Mouse (Mus musculus) gastrocnemius, postnatal 36 days (tissue): Measurements from ENCODE around the gene Hlx. TPM values are rescaled to one million over a fixed set of nuclear protein-coding genes. Genes with fewer than 3 reads are reported as not detected.

Source experiments
- DNase-seq, 2 experiments: peaks; one replicate each; pipeline ENCODE4 v3.0.0; 2022
- intact Hi-C: fragments of 180-260 bp; cut with DNase I; formaldehyde crosslinking; loops from one replicate; pipeline ENCODE4 v1.15.1; 2025
- total RNA-seq, 2 experiments: library from RNA; stranded (reverse); gene quantifications; 2 replicates each; pipeline ENCODE4 v1.2.3; 2021

Hlx gene
- total RNA-seq, 2 experiments from 2014 or later: 9.6 to 11.6 TPM

GRCm38 (mm10) chr1:184734067-184734830, 1.8 kb upstream of the Hlx start:
- intact Hi-C loops: loop anchor here (5.0 kb wide), 1 partner anchor 62 kb away; no protein-coding TSS in a partner anchor
- peak in 1 of 2 experiments; percentile 32 for DNase-seq

GRCm38 (mm10) chr1:184733300-184734066, 1.1 kb upstream of the Hlx start:
- intact Hi-C loops: loop anchor here (5.0 kb wide), 1 partner anchor 61 kb away; no protein-coding TSS in a partner anchor
- DNase-seq: no peak

- DNase-seq: peak; percentile 71 to 76
- intact Hi-C loops: loop anchor here (2.0 to 5.0 kb wide), 2 partner anchors 60 to 285 kb away; no protein-coding TSS in a partner anchor
Observed at GRCm38 (mm10) chr1:184731644-184732545, 524 bp downstream of the Hlx start.

DNA sequence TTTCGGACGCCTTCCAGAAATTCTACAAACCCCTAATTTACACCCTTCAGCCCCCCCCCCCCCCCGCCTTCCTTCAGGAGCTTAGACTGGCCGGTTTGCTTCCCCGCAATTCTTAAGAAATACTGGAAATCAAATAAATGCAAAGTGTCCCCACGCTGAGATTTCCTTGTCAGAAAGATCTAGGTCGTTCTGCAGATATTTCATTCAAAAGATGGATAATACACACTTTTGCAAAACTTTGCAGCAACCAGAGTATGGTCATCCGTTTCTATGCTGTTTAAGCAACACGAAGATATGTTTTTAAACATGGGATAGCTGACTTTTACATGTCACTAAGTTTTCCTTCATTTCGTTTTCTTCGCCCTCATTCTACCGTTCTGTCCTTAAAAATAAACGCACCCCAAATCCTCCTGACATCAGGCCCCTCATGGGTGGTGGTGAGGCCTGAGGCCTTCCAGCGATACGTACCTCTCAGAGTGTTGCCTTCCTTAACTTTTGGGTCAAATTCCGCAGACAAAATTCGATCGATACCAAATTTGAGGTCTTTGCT, 1.3 kb downstream of the Hlx start:
- intact Hi-C loops: loop anchor here (2.0 to 5.0 kb wide), 2 partner anchors 59 to 284 kb away; no protein-coding TSS in a partner anchor

DNA sequence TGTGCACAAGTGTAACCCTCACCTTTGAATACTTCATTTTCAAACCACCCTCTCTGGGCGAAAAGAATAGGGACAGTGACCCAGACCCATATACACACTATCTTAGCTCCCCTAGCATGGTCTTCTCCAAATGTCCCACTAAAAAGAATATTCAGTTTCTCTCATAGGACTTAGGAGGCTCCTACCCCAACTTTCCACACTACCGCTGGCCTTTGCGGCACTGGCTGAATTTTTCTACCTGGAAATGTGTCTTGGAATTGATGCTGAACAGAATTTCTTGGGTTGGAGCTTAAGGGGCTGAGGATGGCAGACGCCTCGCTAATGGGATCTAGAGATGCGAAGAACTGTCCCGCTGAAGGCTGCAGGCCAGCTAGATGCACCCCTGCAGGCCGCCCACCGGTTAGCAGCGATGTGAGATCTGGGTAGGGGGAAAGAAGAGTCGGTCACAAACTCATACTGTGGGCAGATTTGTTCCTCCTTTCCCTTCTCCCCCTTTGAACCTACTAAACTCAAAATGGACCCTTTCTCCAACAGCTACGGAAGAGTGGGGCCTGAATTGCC, 1.9 kb downstream of the Hlx start:
- intact Hi-C loops: loop anchor here (2.0 to 5.0 kb wide), 2 partner anchors 58 to 284 kb away; no protein-coding TSS in a partner anchor

More for the DNA sequence above, 1.3 kb downstream of the Hlx start:
- no peak for DNase-seq

DNA sequence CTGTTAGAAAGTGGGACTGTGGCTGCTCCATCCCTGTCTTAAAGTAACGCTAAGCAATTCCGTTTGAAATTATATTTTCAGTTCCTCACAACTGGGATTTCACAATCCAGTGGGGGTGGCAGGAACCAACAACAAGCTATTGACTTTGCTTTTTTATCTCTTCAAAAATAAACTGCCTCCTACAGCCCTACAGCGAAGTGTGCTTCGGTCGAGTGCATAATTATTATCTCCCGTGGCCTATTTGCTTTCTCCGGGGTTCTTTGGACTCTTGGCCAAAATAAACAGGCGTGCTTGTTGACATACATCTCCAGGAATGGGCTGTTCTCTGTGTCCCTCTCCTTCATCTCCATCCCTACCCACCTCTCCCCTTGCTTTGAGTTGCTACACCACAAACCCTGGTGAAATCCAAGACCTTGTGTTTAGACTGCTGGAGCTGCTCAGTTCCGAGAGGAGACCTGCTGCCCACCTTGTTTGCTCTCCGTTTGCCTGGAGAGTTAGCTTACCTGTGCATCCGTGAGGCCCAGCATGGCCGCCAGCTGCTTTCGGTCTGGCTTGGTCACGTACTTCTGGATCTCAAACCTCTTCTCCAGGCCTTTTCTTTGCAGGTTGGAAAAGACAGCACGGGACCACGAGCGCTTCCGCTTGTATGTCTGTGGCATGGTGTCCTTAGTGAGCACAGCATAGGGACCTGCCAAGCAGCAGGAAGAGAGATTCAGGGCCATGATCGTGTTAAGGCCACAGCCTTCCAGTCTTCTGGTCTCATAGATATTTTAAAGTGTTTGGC, 2.9 kb downstream of the Hlx start:
- intact Hi-C loops: loop anchor here (2.0 to 5.0 kb wide), 2 partner anchors 57 to 283 kb away; no protein-coding TSS in a partner anchor

More for the DNA sequence above, 1.9 kb downstream of the Hlx start:
- no peak for DNase-seq

DNA sequence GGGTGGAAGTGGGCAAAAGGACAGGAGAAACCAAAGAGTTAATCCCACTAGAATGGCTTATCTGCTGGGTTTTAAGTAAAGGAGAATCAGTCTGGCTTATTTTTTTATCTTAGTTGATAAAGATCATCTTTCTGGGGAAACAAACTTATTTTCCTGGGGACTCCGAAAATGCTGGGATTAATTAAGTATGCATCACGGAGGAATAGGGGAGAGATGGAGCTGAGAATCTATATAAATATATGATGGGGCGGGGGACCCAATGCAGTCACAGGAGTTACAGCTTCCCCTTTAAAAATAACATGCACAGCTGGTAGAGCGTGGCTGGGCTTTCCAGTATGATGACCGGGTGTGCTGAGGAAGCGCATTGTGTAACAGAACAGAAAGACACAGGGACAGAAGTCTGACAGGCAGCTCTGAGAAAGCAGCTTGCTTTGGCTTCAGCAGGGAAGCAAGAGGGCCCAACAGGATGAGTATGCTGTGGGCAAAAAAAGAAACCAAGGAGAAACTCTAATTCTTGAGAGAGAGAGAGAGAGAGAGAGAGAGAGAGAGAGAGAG, 3.8 kb downstream of the Hlx start:
- intact Hi-C loops: no loop called here
- DNase-seq: no peak

More for the DNA sequence above, 2.9 kb downstream of the Hlx start:
- no peak for DNase-seq

GRCm38 (mm10) chr1:184727401-184728265, 4.8 kb downstream of the Hlx start:
- intact Hi-C loops: no loop called here
- no peak for DNase-seq

DNA sequence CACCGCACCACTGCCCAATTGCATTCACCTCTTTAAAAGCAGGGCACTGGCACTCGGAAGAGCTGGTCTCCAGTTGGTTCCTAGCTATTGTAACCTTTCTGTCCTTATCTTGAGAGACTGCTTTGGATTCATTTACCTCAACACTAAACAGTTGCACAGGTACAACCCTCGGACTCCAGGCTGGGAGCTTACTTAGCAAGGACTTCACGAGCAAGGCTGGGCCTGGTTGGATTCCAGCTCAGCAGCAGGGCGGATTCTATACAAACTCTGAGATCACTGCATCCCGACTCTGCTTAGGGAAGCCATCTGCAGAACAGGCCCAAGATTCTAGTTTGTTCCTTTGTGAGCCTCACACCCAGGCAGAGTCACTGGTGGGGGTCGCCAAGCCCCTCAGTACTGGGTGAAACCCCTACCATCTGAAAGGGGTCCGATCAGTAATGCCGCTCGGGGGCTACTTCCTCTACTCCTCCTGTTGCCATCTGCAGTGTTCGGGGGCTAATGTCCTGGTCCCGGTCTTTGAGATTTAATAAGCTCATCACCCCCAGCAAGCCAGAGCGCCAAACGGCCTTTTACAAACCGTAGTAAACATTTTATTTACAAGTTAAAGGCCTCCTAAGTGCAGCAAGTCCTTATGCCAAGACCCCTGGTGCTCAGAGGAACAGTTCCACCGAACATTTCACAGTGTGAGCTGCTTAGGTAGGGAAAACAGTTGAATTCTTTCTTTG, 5.7 kb downstream of the Hlx start:
- intact Hi-C loops: no loop called here
- no peak for DNase-seq

- no peak for DNase-seq
- intact Hi-C loops: no loop called here
Observed at GRCm38 (mm10) chr1:184725318-184725790, 7.1 kb downstream of the Hlx start.

GRCm38 (mm10) chr1:184724551-184725317, 7.7 kb downstream of the Hlx start:
- intact Hi-C loops: no loop called here
- DNase-seq: no peak

GRCm38 (mm10) chr1:184723899-184724298, 8.5 kb downstream of the Hlx start:
- no peak for DNase-seq
- intact Hi-C loops: no loop called here

- intact Hi-C loops: no loop called here
- DNase-seq: no peak
Observed at GRCm38 (mm10) chr1:184721121-184721520, 11.3 kb downstream of the Hlx start.

GRCm38 (mm10) chr1:184720162-184721025, 12.0 kb downstream of the Hlx start:
- intact Hi-C loops: no loop called here
- DNase-seq: no peak
